Mouse (Mus musculus) heart, embryonic 12.5 days (tissue): ENCODE measurements at regions not wholly inside any gene's neighbourhood (a gene's known extent, or its start where the extent isn't known, plus 50 kb on each side); places are given as distances from the start of the nearest gene placed in this dataset.

ENCODE experiments used
- ATAC-seq: fragments of 200-750 bp; cut with Nextera tagmentation; 2 replicates; pipeline ENCODE4 v1.8.0; 2017; ENCODE audit warnings: moderate TSS enrichment, moderate library complexity; ENCODE audit not compliant: insufficient number of reproducible peaks, low FRiP score
- H3K27ac ChIP-seq: fragments of 300-500 bp; sonication (generic); 2 replicates; pipeline ENCODE4 v1.5.1; 2016; ENCODE audit warnings: mild to moderate bottlenecking, moderate library complexity; ENCODE audit not compliant: poor library complexity, severe bottlenecking
- H3K27me3 ChIP-seq: fragments of 300-500 bp; sonication (generic); replicated peaks from 2 replicates; pipeline ENCODE4 v1.6.1; 2016; ENCODE audit warnings: mild to moderate bottlenecking, moderate library complexity
- H3K36me3 ChIP-seq: fragments of 300-500 bp; sonication (generic); 2 replicates; pipeline ENCODE4 v1.6.1; 2016; ENCODE audit warnings: mild to moderate bottlenecking, moderate library complexity
- H3K4me1 ChIP-seq: fragments of 300-500 bp; sonication (generic); replicated peaks from 2 replicates; pipeline ENCODE4 v1.6.1; 2016; ENCODE audit warnings: mild to moderate bottlenecking
- H3K4me2 ChIP-seq: fragments of 300-500 bp; sonication (generic); 2 replicates; pipeline ENCODE4 v1.6.1; 2016; ENCODE audit warnings: mild to moderate bottlenecking, moderate library complexity
- H3K4me3 ChIP-seq: fragments of 300-500 bp; sonication (generic); 2 replicates; pipeline ENCODE4 v1.5.1; 2016; ENCODE audit warnings: mild to moderate bottlenecking
- H3K9ac ChIP-seq: fragments of 300-500 bp; sonication (generic); 2 replicates; pipeline ENCODE4 v1.6.1; 2016; ENCODE audit warnings: mild to moderate bottlenecking, moderate library complexity
- H3K9me3 ChIP-seq: fragments of 300-500 bp; sonication (generic); replicated peaks from 2 replicates; pipeline ENCODE4 v1.6.1; 2016; ENCODE audit warnings: mild to moderate bottlenecking, moderate library complexity
- WGBS: fragments of 180-500 bp; shearing (Covaris S2); methylation state at CpG from one replicate; pipeline ENCODE4 v1.1.7; 2016; 5-methylcytosine and 5-hydroxymethylcytosine counted together

GRCm38 (mm10) chr7:136640160-136640559 is 254.3 kb upstream of the Mgmt start:
- 18% methylated on average over 5 of the region's 5 CpGs for WGBS
- Histone ChIP-seq H3K9me3 (no peaks in the 10 kb centered on the region), H3K9ac (no peak overlapping the region), H3K4me3 (no peak overlapping the region), H3K27me3 (peaks cover 3% of the 10 kb centered on the region; the same call in 1 of the 2 replicates), H3K27ac (no peak overlapping the region), H3K4me1 (no peaks in the 10 kb centered on the region), H3K4me2 (no peak overlapping the region), H3K36me3 (no peaks in the 10 kb centered on the region)
- ATAC-seq = no peak

- H3K27me3 ChIP-seq = peaks cover 5% of the 10 kb centered on the region
- no peaks in the 10 kb centered on the region for H3K4me1 ChIP-seq
- 81% methylated on average over 7 of the region's 7 CpGs for WGBS
- no peak overlapping the region for H3K9ac ChIP-seq
- H3K9me3 ChIP-seq = no peaks in the 10 kb centered on the region
- no peak overlapping the region for H3K4me2 ChIP-seq
- ATAC-seq = no peak
- no peaks in the 10 kb centered on the region for H3K36me3 ChIP-seq
- H3K4me3 ChIP-seq = no peak overlapping the region
- H3K27ac ChIP-seq = no peak overlapping the region
These were observed 253.6 kb upstream of the Mgmt start for GRCm38 (mm10) chr7:136640771-136641170.

GRCm38 (mm10) chr7:136649796-136650195 is 244.6 kb upstream of the Mgmt start:
- H3K4me2 ChIP-seq = no peak overlapping the region
- no peaks in the 10 kb centered on the region for H3K36me3 ChIP-seq
- peaks cover 12% of the 10 kb centered on the region for H3K27me3 ChIP-seq
- no peak overlapping the region for H3K9ac ChIP-seq
- H3K9me3 ChIP-seq = no peaks in the 10 kb centered on the region
- no peak for ATAC-seq
- no peak overlapping the region for H3K27ac ChIP-seq
- no peaks in the 10 kb centered on the region for H3K4me1 ChIP-seq
- no peak overlapping the region for H3K4me3 ChIP-seq
- WGBS = 75% methylated on average over 4 of the region's 4 CpGs

GRCm38 (mm10) chr7:136659930-136660329 is 234.5 kb upstream of the Mgmt start:
- Histone ChIP-seq H3K9ac (no peak overlapping the region), H3K27ac (no peak overlapping the region), H3K4me2 (no peak overlapping the region), H3K4me3 (no peak overlapping the region), H3K9me3 (no peaks in the 10 kb centered on the region), H3K4me1 (peaks cover 6% of the 10 kb centered on the region; the same call in 1 of the 2 replicates), H3K27me3 (peaks cover 14% of the 10 kb centered on the region; the same call in 1 of the 2 replicates), H3K36me3 (no peaks in the 10 kb centered on the region)
- ATAC-seq = peak; percentile 39; the same call in 1 of the 2 replicates

GRCm38 (mm10) chr7:136660401-136660800 is 234.0 kb upstream of the Mgmt start:
- Histone ChIP-seq H3K4me3 (no peak overlapping the region), H3K27ac (no peak overlapping the region), H3K9ac (no peak overlapping the region), H3K27me3 (peaks cover 13% of the 10 kb centered on the region; the same call in 1 of the 2 replicates), H3K4me2 (no peak overlapping the region), H3K36me3 (no peaks in the 10 kb centered on the region), H3K9me3 (no peaks in the 10 kb centered on the region), H3K4me1 (peaks cover 6% of the 10 kb centered on the region; the same call in 1 of the 2 replicates)
- no peak for ATAC-seq
- WGBS = 48% methylated on average over 2 of the region's 2 CpGs

GRCm38 (mm10) chr7:136664424-136665082 is 229.9 kb upstream of the Mgmt start:
- Histone ChIP-seq H3K9ac (no peak overlapping the region), H3K27me3 (peaks cover 39% of the 10 kb centered on the region), H3K9me3 (no peaks in the 10 kb centered on the region), H3K27ac (no peak overlapping the region), H3K4me3 (no peak overlapping the region), H3K4me2 (no peak overlapping the region), H3K36me3 (no peaks in the 10 kb centered on the region), H3K4me1 (peaks cover 6% of the 10 kb centered on the region; the same call in 1 of the 2 replicates)
- no peak for ATAC-seq
- 78% methylated on average over 10 of the region's 10 CpGs for WGBS

GRCm38 (mm10) chr7:136665901-136666300 is 228.5 kb upstream of the Mgmt start:
- Histone ChIP-seq H3K9ac (no peak overlapping the region), H3K4me3 (no peak overlapping the region), H3K9me3 (no peaks in the 10 kb centered on the region), H3K4me1 (no peaks in the 10 kb centered on the region), H3K36me3 (no peaks in the 10 kb centered on the region), H3K27ac (no peak overlapping the region), H3K4me2 (no peak overlapping the region), H3K27me3 (peaks cover 42% of the 10 kb centered on the region)
- no peak for ATAC-seq
- WGBS = 74% methylated on average over 2 of the region's 2 CpGs

GRCm38 (mm10) chr7:136666707-136667106 is 227.7 kb upstream of the Mgmt start:
- Histone ChIP-seq H3K9ac (no peak overlapping the region), H3K4me3 (no peak overlapping the region), H3K4me2 (no peak overlapping the region), H3K27me3 (peaks cover 45% of the 10 kb centered on the region), H3K4me1 (no peaks in the 10 kb centered on the region), H3K27ac (no peak overlapping the region), H3K9me3 (no peaks in the 10 kb centered on the region), H3K36me3 (no peaks in the 10 kb centered on the region)
- 11% methylated on average over 6 of the region's 6 CpGs for WGBS
- ATAC-seq = no peak

GRCm38 (mm10) chr7:136670675-136671074 is 223.7 kb upstream of the Mgmt start:
- H3K36me3 ChIP-seq = no peaks in the 10 kb centered on the region
- no peak overlapping the region for H3K9ac ChIP-seq
- H3K27me3 ChIP-seq = peaks cover 45% of the 10 kb centered on the region
- H3K4me1 ChIP-seq = no peaks in the 10 kb centered on the region
- no peak for ATAC-seq
- no peak overlapping the region for H3K4me2 ChIP-seq
- no peaks in the 10 kb centered on the region for H3K9me3 ChIP-seq
- H3K4me3 ChIP-seq = no peak overlapping the region
- 68% methylated on average over 7 of the region's 7 CpGs for WGBS
- no peak overlapping the region for H3K27ac ChIP-seq

- ATAC-seq = no peak
- H3K4me1 ChIP-seq = no peaks in the 10 kb centered on the region
- no peaks in the 10 kb centered on the region for H3K9me3 ChIP-seq
- no peaks in the 10 kb centered on the region for H3K36me3 ChIP-seq
- WGBS = 37% methylated on average over 5 of the region's 5 CpGs
- H3K27me3 ChIP-seq = peaks cover 32% of the 10 kb centered on the region
- H3K4me3 ChIP-seq = no peak overlapping the region
- no peak overlapping the region for H3K4me2 ChIP-seq
- H3K9ac ChIP-seq = no peak overlapping the region
- H3K27ac ChIP-seq = no peak overlapping the region
These were observed 220.3 kb upstream of the Mgmt start for GRCm38 (mm10) chr7:136674159-136674558.

- WGBS = 46% methylated on average over 5 of the region's 5 CpGs
- no peaks in the 10 kb centered on the region for H3K4me1 ChIP-seq
- peaks cover 33% of the 10 kb centered on the region for H3K27me3 ChIP-seq
- no peak overlapping the region for H3K9ac ChIP-seq
- no peaks in the 10 kb centered on the region for H3K9me3 ChIP-seq
- H3K4me2 ChIP-seq = no peak overlapping the region
- H3K4me3 ChIP-seq = no peak overlapping the region
- no peak overlapping the region for H3K27ac ChIP-seq
- no peak for ATAC-seq
- no peaks in the 10 kb centered on the region for H3K36me3 ChIP-seq
These were observed 219.4 kb upstream of the Mgmt start for GRCm38 (mm10) chr7:136675041-136675440.

GRCm38 (mm10) chr7:136676104-136676503 is 218.3 kb upstream of the Mgmt start:
- Histone ChIP-seq H3K4me3 (no peak overlapping the region), H3K27ac (no peak overlapping the region), H3K4me2 (no peak overlapping the region), H3K4me1 (no peaks in the 10 kb centered on the region), H3K9ac (no peak overlapping the region), H3K9me3 (no peaks in the 10 kb centered on the region), H3K36me3 (no peaks in the 10 kb centered on the region), H3K27me3 (peaks cover 35% of the 10 kb centered on the region)
- WGBS = 52% methylated on average over 6 of the region's 6 CpGs
- no peak for ATAC-seq
